Mouse (Mus musculus) MEL-GATA-1-ER (cell line): ENCODE data around the gene Sf3a3.
"Not testable (repeated sequence)": the region's sequence is repeated elsewhere in the genome, so short reads cannot be mapped to it uniquely, and the experiment has no call there.

Experiments used
- DNase-seq: peaks from one replicate; pipeline ENCODE4 v3.0.0-alpha.2; 2012; ENCODE audit warnings: low read depth; ENCODE audit errors: extremely low read depth

Gene Sf3a3

GRCm38 (mm10) chr4:124699791-124700190, 14.8 kb upstream of the Sf3a3 start:
- no peak for DNase-seq

DNA sequence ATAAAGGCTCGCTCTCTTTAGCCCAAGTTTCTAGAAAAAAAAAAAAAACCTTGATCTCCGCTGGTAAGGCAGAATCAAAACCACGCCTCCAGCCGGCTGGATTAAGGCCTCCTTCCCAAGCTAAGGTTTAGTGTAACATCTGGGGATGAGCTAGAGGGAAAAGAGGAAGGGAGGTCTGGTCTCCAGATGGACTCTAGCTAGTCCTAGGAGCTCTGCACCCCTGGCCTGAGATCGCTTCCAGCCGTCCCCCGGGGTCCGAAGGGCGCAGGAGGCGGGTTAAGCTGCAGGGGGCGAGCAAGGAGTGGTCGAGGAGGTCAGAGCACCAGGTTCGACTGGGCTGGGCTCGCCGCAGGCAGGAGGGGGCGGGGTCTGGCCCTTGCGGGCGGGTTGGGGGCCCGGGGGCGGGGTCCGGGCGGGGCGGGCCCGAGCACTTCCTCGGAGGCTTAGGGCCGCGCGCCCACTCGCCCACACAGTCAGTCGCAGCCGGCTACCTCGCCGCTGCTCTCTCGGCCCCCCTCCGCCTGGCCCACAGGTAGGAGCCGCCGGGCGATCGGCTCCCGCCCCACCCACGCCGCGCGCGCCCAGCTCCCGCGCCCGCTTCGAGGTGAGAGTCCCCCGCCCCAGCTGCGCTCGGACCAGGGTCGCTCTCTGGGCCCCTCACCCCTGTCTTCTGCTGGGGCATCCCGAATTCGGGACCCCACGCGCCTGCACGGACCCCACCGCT, 14.2 kb upstream of the Sf3a3 start, which contains the start of gene Fhl3:
Fhl3 (plus strand) TSS at position 454 of the 724 bp plus-strand sequence.
- peak; percentile 72 for DNase-seq

DNA sequence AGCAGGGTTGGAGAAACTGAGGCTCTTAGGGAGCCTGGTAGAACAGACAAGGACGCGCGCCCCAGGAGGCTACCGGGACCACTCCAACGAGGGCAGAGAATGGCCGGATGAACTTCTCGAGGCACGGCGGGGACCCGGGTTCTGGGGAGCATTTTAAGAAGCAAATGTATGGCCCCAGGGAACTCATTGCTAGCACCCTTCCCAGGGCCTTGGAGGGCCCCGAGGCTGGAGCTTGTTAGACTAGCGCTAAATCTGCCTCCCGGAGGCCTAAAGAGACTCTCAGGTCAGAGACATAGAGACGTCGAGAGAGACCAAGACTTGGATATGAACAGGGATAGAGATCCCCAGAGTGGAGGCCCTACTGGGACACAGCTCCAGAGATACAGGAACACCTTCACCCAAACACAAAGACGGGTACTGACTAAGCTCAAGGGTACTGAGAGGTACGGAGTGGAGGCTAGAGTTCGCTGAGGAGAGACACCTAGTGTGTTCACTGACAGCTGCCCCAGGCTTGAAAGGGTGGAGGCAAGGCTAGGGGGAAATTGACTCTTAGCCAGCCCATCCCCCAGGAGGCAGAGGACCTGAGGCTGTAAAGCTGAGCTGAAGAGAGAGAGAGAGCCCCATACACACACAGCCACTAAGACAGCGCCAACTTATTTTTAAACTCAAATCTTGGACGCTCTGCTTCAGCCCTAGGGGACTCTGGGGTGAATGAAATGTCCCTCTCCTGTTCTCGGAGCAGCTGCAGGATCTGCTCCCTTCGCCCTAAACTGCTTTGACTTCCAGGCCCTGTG, 13.3 kb upstream of the Sf3a3 start:
- DNase-seq = peak; percentile 49

DNA sequence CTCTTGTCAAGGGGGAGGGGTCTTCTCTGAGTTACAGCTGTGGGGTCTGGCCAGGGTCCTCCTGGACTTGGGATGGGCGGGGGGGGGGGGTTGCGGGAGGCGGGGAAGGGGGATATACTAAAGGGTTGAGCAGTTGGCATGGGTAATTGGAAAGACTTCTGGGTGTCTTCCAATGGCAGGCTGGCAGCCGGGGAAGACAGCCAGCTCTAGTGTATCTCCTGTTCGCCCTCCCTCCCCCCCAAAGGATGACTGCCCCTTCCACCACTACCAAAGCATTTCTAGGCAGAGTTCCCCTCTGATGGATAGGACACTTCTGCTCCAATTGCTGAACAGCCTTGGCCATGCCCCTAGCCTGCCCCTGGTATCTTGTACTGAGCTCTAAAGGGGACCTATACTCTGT, 12.7 kb upstream of the Sf3a3 start:
- DNase-seq = no peak

- DNase-seq = peak; percentile 58
Measured at GRCm38 (mm10) chr4:124703406-124703805, 11.2 kb upstream of the Sf3a3 start.

DNA sequence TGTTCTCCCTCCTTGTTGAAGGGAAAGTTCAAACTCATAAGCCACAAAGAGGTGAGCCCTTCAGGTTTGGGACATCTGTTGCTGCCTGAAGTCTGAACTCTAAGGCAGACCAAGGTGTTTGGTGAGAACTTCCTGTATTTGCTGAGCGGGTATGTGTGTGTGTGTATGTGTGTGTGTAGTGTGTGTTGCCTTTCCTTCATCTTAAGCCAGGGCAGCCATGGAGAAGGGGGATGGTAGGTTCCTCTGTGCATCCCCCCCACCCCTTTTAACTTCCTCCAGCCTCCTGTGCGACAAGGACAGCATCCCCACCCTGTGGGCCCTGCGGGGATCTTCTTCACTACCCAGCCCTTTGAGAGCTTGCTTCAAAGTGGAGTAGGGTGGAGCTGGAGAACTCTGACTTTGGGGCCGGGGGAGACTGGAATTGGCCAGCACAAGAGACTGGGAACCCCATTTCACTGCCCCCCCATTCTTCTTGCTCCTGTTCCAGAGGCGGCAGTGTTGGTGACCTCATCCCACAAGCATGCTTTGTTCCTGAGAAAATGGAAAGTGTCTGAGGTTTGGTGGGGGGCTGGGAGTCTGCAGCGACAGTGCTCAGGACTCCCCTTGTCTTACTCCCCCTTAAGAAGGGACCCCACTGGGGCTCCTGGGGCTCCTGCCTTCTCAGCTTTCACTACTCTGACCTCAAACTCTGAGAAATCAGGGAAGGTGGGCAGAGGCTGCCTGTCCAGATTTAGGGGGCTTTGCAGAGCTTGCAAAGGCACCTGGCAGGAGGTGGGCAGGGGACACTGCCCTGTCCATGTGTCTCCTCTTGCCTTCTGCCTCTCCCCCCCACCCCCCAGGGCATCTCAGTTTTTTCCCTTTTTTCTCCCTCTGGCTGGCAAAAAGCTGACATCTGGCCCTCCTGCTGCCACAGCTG, 10.4 kb upstream of the Sf3a3 start:
- peak; percentile 41 for DNase-seq

- no peak for DNase-seq
Measured at GRCm38 (mm10) chr4:124704797-124705474, 9.6 kb upstream of the Sf3a3 start.

GRCm38 (mm10) chr4:124705661-124706269, 8.8 kb upstream of the Sf3a3 start:
- no peak for DNase-seq

DNA sequence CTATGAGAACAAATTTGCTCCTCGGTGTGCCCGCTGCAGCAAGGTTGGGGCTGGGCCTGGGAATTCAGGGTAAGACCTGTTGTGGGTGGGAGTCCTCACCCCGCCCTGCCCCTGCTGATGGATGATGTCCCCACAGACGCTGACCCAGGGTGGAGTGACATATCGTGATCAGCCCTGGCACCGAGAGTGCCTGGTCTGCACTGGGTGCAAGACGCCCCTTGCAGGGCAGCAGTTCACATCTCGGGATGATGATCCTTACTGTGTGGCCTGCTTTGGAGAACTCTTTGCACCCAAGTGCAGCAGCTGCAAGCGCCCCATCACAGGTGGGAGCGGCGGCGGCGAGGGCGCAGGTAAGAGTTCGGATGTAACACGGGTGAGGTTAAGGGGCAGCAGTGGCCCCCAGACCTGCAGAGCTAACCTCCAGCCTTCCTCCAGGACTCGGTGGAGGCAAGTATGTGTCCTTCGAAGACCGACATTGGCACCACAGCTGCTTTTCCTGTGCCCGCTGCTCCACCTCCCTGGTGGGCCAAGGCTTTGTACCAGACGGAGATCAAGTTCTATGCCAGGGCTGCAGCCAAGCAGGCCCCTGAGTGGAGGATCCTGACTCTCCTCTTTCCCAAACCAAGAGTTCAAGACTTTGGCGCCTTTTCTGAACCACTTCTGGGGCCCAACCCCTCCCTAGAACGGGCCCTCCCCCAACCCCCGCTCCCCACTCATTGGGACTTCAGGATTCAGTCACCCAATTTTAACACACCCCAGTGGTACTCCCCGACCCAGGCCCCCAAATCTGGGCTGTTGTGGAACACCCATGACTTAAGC, 7.0 kb upstream of the Sf3a3 start:
- not testable (repeated sequence) for DNase-seq

DNA sequence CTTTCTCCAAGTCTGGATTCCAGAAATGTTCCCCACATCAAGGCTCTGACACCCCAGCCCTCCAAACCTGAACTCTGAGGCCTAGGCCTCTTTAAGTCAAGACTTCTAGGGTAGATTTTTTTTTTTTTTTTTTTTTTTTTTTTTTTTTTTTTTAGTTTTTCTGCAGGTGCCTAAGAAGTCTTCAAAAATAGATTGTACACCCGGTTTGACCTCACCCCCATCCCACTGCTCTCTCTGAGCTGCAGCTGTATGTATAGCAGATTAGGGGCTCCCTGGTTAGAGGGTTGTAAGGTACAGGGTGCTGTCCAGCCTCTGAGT, 6.4 kb upstream of the Sf3a3 start:
- DNase-seq = not testable (repeated sequence)

GRCm38 (mm10) chr4:124708518-124709477, 5.8 kb upstream of the Sf3a3 start:
- peak; percentile 63 for DNase-seq

GRCm38 (mm10) chr4:124709961-124710446, 4.6 kb upstream of the Sf3a3 start:
- DNase-seq = no peak

DNA sequence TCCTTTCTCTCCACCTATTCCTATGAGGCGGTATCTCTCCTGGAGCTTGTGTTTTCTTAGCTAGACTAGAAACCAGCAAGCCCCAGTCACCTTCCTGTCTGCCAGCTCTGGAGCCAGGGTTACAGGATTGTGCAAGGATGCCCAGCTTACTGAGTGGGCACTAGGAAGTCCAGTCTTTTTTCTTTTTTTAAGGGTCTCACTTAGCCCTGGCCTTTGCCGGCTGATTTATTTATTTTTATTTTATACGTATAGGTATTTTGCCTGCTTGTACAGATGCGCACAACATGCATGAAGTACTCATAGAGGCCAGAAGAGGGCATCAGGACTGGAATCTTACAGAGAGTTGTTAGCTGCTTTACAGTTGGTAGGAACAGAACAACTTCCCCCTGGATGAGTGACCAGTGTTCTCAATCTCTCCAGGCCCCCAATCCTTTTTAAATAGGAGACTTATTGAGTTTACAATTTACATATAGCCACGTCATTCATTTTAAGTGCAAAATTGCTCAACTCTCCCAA, 3.7 kb upstream of the Sf3a3 start:
- peak; percentile 70 for DNase-seq

- no peak for DNase-seq
Measured at GRCm38 (mm10) chr4:124712618-124713017, 2.0 kb upstream of the Sf3a3 start.

DNA sequence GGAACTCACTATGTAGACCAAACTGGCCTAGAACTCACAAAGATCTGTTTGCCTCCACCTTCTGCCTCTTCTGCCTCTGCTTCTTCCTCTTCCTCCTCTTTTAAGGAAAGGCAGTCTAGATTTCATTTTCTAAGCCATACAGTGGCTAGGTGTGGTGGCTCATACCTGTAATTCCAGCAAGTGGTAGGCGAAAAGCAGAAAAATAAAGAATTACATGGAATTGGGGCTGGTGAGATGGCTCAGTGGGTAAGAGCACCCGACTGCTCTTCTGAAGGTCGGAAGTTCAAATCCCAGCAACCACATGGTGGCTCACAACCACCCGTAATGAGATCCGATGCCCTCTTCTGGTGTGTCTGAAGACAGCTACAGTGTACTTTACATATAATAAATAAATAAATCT, 726 bp upstream of the Sf3a3 start:
- DNase-seq = not testable (repeated sequence)

GRCm38 (mm10) chr4:124719101-124719500, 4.5 kb downstream of the Sf3a3 start:
- DNase-seq = no peak

- DNase-seq = no peak
Measured at GRCm38 (mm10) chr4:124726121-124726520, 11.5 kb downstream of the Sf3a3 start.

GRCm38 (mm10) chr4:124736952-124737351, 22.4 kb downstream of the Sf3a3 start:
- no peak for DNase-seq
